Mouse (Mus musculus) lung, postnatal 0 days (tissue): ENCODE data around the gene Nudt8. TPM values are rescaled to one million over a fixed set of nuclear protein-coding genes. Genes with fewer than 3 reads are reported as not detected.

Experiments used
- ATAC-seq: fragments of 200-750 bp; cut with Nextera tagmentation; 2 replicates; pipeline ENCODE4 v1.8.0; 2017; ENCODE audit warnings: moderate library complexity
- DNase-seq: peaks from one replicate; pipeline ENCODE4 v3.0.0-alpha.2; 2016; ENCODE audit warnings: low spot score
- H3K27ac ChIP-seq: fragments of 300-500 bp; sonication (generic); 2 replicates; pipeline ENCODE4 v1.5.1; 2014; ENCODE audit warnings: antibody characterized with exemption, mild to moderate bottlenecking, low read length, mixed read lengths
- H3K27me3 ChIP-seq: fragments of 300-500 bp; sonication (generic); replicated peaks from 2 replicates; pipeline ENCODE4 v1.6.1; 2014; ENCODE audit warnings: low read length, mixed read lengths; ENCODE audit not compliant: insufficient read depth
- H3K36me3 ChIP-seq: fragments of 300-500 bp; sonication (generic); 2 replicates; pipeline ENCODE4 v1.6.1; 2014; ENCODE audit warnings: low read length, mixed read lengths; ENCODE audit not compliant: insufficient read depth
- H3K4me1 ChIP-seq: fragments of 300-500 bp; sonication (generic); 2 replicates; pipeline ENCODE4 v1.6.1; 2014; ENCODE audit warnings: antibody characterized with exemption, low read depth, low read length, mixed read lengths; ENCODE audit not compliant: insufficient read depth
- H3K4me2 ChIP-seq: fragments of 300-500 bp; sonication (generic); replicated peaks from 2 replicates; pipeline ENCODE4 v1.6.1; 2014; ENCODE audit warnings: low read depth, mild to moderate bottlenecking, low read length, moderate library complexity, mixed read lengths
- H3K4me3 ChIP-seq: fragments of 300-500 bp; sonication (generic); 2 replicates; pipeline ENCODE4 v1.5.1; 2014; ENCODE audit warnings: low read depth, low read length
- H3K9ac ChIP-seq: fragments of 300-500 bp; sonication (generic); replicated peaks from 2 replicates; pipeline ENCODE4 v1.6.1; 2014; ENCODE audit warnings: low read depth, mild to moderate bottlenecking
- H3K9me3 ChIP-seq: fragments of 300-500 bp; sonication (generic); 2 replicates; pipeline ENCODE4 v1.6.1; 2016; ENCODE audit warnings: low read length, mixed read lengths
- CTCF ChIP-seq: IDR thresholded peaks from 2 replicates; pipeline ENCODE4 v1.5.1; 2016; ENCODE audit warnings: antibody characterized with exemption, mild to moderate bottlenecking
- EP300 ChIP-seq: IDR thresholded peaks from 2 replicates; pipeline ENCODE4 v1.6.1; 2016; ENCODE audit warnings: antibody characterized with exemption, mild to moderate bottlenecking, control low read depth
- WGBS: fragments of 180-500 bp; shearing (Covaris S2); extraction: QIAGEN DNeasy Blood & Tissue Kit; methylation state at CpG from one replicate; pipeline ENCODE4 v1.1.7; 2014; 5-methylcytosine and 5-hydroxymethylcytosine counted together
- polyA plus RNA-seq: library from polyadenylated mRNA; unstranded; fragments of >200 nt; fragmentation: Nextera tagmentation; extraction: Ambion mirVana; gene quantifications from 2 replicates; pipeline ENCODE4 v1.2.1, GENCODE M21; 2015

Gene Nudt8
- polyA plus RNA-seq, 1 experiment from 2014 or later: 28.5 TPM

DNA sequence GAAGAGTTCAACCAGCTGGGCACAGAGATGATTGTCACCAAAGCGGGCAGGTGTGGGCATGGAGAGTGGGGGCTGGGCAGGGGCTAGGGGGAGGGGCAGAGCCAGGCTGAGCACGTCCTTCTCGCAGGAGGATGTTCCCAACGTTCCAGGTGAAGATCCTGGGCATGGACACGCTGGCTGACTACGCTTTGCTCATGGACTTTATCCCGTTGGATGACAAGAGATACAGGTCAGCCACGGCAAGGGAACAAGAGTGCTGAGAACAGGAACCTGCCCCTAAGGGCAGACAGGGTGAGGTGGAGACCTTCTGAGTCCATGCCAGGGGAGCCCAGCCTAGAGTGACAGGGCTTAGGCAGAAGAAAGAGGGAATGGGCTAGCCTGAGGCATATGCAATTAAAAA is 3.6 kb upstream of the Nudt8 start:
- Histone ChIP-seq H3K4me1 (peaks cover 13% of the 10 kb centered on the region; the same call in 1 of the 2 replicates), H3K4me3 (no peak overlapping the region), H3K27me3 (no peaks in the 10 kb centered on the region), H3K36me3 (no peaks in the 10 kb centered on the region), H3K9me3 (no peaks in the 10 kb centered on the region), H3K27ac (no peak overlapping the region), H3K4me2 (no peak overlapping the region), H3K9ac (no peak overlapping the region)
- DNase-seq (no peak), ATAC-seq (no peak)
- TF ChIP-seq EP300 (no peak), CTCF (no peak)
- 80% methylated on average over 8 of the region's 8 CpGs for WGBS

DNA sequence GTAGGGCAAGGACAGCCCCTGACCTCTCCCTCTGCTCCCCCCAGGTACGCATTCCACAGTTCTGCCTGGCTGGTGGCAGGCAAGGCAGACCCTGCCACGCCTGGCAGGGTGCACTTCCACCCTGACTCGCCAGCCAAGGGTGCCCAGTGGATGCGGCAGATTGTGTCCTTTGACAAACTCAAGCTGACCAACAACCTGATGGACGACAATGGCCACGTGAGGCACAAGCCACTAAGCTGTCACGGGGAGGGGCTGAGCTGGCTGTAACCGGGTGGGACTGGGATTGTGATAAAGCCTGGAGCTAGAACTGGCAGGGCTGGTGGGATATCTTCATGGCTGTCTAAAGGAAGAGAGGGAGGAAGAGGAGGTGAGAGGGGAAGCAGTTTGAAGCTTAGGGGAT is 3.1 kb upstream of the Nudt8 start:
- Histone ChIP-seq H3K4me1 (peaks cover 13% of the 10 kb centered on the region; the same call in 1 of the 2 replicates), H3K9me3 (no peaks in the 10 kb centered on the region), H3K4me2 (no peak overlapping the region), H3K9ac (no peak overlapping the region), H3K27ac (no peak overlapping the region), H3K4me3 (no peak overlapping the region), H3K27me3 (no peaks in the 10 kb centered on the region), H3K36me3 (no peaks in the 10 kb centered on the region)
- no peak for TF ChIP-seq CTCF
- no peak for TF ChIP-seq EP300
- 46% methylated on average over 8 of the region's 8 CpGs for WGBS
- ATAC-seq (no peak), DNase-seq (no peak)

DNA sequence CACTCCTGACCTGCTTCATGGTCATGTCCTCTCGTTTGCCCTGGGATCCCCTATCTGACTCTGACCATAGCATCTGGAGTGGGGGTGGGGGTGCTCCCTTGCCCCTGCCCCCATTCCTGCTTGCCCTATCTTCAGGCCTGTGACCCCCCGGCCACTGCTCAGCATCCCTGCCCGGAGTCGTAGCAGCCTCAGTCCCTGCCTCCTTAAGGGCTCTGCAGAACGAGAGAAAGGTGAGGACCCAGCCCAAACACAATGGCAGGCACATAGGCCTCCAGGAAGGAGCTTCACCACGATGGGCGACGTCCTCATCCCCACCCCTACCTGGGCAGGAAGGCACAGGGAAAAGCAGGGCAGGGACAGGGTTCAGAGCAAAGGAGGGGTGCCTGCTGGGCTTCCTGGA is 2.0 kb upstream of the Nudt8 start:
- ATAC-seq: no peak
- no peak for TF ChIP-seq EP300
- no peak for TF ChIP-seq CTCF
- no peak overlapping the region for H3K27ac ChIP-seq

DNA sequence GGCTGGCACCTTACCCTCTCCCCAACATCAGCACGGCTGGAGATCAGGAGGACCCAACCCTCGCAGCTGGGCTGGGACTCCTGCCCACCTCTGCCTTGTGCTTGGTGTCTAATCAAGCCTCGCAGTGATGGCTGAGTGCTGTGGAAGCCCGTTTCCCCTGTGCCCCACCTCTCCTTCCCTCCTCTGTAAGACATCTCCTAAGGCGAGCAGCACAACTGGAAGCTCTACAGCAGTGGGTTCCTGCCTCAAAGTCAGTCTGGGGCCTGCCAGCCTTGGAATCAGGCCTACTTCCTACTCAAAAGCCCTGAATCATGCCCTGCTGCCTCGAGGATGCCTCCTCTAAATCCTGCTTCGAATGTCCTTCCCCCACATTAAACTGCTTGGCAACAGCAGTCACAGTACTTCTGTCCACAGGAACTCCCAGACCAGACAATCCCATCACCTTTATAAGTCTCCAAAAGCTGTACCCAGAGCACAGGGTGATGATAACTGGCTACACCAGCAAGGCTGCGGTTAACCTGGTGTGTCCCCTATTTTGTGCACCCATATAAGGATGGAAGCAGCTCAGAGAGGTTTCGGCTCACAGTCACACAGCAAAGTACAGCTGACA is 1.2 kb upstream of the Nudt8 start:
- ATAC-seq: no peak
- no peaks in the 10 kb centered on the region for H3K36me3 ChIP-seq
- no peak overlapping the region for H3K27ac ChIP-seq
- no peak overlapping the region for H3K4me3 ChIP-seq
- WGBS: 80% methylated on average over 9 of the region's 9 CpGs
- TF ChIP-seq EP300: no peak
- TF ChIP-seq CTCF: no peak
- DNase-seq: no peak
- no peaks in the 10 kb centered on the region for H3K27me3 ChIP-seq
- H3K4me2 ChIP-seq: peak overlapping the region; percentile 95; the same call in 1 of the 2 replicates
- H3K9me3 ChIP-seq: no peaks in the 10 kb centered on the region
- peaks cover 13% of the 10 kb centered on the region; the same call in 1 of the 2 replicates for H3K4me1 ChIP-seq
- H3K9ac ChIP-seq: no peak overlapping the region

More for the DNA sequence above, 2.0 kb upstream of the Nudt8 start:
- H3K9me3 ChIP-seq: no peaks in the 10 kb centered on the region
- no peak for DNase-seq
- peaks cover 13% of the 10 kb centered on the region; the same call in 1 of the 2 replicates for H3K4me1 ChIP-seq
- H3K4me2 ChIP-seq: no peak overlapping the region
- no peaks in the 10 kb centered on the region for H3K27me3 ChIP-seq
- H3K4me3 ChIP-seq: no peak overlapping the region
- no peak overlapping the region for H3K9ac ChIP-seq
- H3K36me3 ChIP-seq: no peaks in the 10 kb centered on the region
- 61% methylated on average over 8 of the region's 8 CpGs for WGBS

DNA sequence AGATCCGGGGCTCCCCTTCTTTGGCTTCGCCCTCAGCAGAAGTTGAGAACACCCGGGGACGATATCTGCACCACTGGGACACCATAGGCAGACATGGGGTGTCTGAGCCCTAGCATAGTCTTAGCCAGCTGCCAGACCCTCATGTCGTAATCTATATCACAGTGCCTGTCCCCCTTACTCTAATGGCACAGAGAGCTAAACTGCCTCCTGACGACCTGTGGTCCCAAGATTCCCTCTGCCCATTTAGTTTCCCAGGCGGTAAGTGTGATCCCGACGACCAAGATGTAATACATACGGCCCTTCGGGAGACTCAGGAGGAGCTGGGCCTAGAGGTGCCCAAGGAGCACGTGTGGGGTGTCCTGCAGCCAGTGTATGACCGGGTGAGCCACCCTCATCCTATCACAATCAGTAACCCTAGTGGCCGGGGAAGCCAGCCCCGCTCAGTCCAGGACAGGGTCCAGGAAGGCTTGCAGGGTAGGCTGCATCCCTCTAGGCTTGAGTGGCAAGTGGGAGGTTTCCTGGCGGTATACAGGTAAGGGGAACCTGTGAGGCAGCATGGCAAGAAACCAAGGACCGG is 657 bp downstream of the Nudt8 start:
- peak overlapping the region; percentile 57 for H3K4me3 ChIP-seq
- no peaks in the 10 kb centered on the region for H3K27me3 ChIP-seq
- WGBS: 16% methylated on average over 17 of the region's 17 CpGs
- TF ChIP-seq EP300: no peak
- no peak for TF ChIP-seq CTCF
- H3K9me3 ChIP-seq: no peaks in the 10 kb centered on the region
- peak overlapping the region; percentile 95 for H3K4me2 ChIP-seq
- H3K9ac ChIP-seq: peak overlapping the region; percentile 64; the same call in 1 of the 2 replicates
- H3K36me3 ChIP-seq: peaks cover 3% of the 10 kb centered on the region; the same call in 1 of the 2 replicates
- DNase-seq (no peak), ATAC-seq (no peak)
- H3K4me1 ChIP-seq: peaks cover 10% of the 10 kb centered on the region; the same call in 1 of the 2 replicates
- H3K27ac ChIP-seq: peak overlapping the region; percentile 90

DNA sequence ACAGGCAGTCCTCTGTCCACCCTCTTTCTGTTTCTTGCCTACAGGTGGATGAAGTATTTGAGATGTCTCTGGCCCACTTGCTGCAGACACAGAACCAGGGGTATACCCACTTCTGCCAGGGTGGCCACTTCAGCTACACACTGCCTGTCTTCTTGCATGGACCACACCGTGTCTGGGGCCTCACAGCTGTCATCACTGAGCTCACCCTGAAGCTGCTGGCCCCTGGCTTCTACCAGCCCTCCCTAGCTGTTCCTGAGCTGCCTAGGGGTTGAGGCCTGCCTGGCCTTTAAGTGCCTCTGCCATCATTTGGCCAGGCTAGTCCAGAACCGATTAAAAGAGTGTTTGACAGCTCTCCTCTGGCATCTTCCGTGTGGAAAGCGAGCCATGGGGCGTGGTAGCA is 1.4 kb downstream of the Nudt8 start:
- no peak overlapping the region for H3K4me3 ChIP-seq
- H3K9ac ChIP-seq: no peak overlapping the region
- no peak for ATAC-seq
- 82% methylated on average over 5 of the region's 5 CpGs for WGBS
- H3K4me1 ChIP-seq: peaks cover 5% of the 10 kb centered on the region; the same call in 1 of the 2 replicates
- peaks cover 5% of the 10 kb centered on the region; the same call in 1 of the 2 replicates for H3K36me3 ChIP-seq
- no peak overlapping the region for H3K4me2 ChIP-seq
- TF ChIP-seq CTCF (no peak), EP300 (no peak)
- H3K27ac ChIP-seq: no peak overlapping the region
- no peaks in the 10 kb centered on the region for H3K9me3 ChIP-seq
- H3K27me3 ChIP-seq: no peaks in the 10 kb centered on the region
- DNase-seq: no peak
